Mouse (Mus musculus): ENCODE measurements around the gene Snx15.
"Not testable (repeated sequence)": the region's sequence is repeated elsewhere in the genome, so short reads cannot be mapped to it uniquely, and the experiment has no call there.

Snx15 gene

GRCm38 (mm10) chr19:6127760-6128341 lies at the start of gene Snx15:
Snx15 (minus strand) TSS chr19:6128304.
- DNase-seq (ENCODE audit: low spot score): peak; percentile 96

GRCm38 (mm10) chr19:6174771-6175170 lies 46.7 kb upstream of the Snx15 start:
- DNase-seq (ENCODE audit: low spot score): no peak

GRCm38 (mm10) chr19:6171215-6171614 lies 43.1 kb upstream of the Snx15 start:
- DNase-seq (ENCODE audit: low spot score): no peak

GRCm38 (mm10) chr19:6166750-6167149 lies 38.6 kb upstream of the Snx15 start:
- no peak for DNase-seq (ENCODE audit: low spot score)

DNA sequence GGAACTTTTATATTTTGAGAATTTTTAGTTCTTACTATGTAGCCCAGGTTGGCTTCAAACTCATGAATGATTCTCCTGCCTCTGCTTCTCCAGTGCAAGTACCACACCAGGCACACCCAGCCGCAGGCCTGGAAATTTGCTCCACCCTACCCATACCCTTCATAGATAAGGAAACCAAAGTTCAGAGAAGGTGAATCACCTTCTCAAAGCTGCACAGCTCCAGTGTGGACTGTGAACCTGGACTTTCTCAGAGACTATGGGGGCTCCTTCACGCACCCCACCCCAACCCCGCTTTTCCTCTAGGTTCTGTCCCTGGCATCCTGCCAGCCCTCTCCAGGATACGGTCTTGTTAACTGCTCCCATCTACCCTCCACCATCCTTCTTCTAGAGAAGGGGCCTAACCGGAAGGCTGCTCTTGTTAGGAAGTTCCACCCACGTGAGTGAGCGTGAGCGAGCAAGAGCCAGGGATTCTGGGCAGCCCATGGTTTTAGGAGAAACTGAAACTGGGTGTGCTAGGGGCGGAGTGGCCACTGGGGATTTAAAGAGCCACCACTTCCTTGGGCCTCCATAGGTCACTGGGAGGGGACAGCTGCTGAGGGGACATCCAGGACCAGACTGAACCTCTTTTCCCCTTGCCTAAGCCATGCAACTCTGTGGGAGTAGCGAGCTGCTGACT lies 35.9 kb upstream of the Snx15 start:
- no peak for DNase-seq (ENCODE audit: low spot score)

DNA sequence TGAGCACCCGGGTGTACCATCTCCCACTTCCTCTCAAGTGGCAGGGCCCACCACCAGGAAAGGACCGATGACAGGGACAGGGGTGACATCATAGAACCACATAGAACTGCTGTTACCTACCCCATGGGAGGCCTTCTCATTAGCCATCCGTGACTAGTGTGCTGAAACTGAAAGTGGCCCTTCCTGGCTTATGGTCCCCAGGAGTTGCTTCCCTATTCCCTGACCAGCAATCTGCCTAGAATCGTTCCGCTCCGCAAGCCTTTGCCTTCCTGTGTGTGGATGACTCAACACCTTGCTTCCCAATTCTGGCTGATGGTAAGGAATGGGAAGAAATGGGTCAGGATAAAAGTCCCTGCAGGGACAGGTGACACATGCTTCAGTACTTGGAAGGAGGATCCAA lies 29.1 kb upstream of the Snx15 start:
- DNase-seq (ENCODE audit: low spot score): no peak

DNA sequence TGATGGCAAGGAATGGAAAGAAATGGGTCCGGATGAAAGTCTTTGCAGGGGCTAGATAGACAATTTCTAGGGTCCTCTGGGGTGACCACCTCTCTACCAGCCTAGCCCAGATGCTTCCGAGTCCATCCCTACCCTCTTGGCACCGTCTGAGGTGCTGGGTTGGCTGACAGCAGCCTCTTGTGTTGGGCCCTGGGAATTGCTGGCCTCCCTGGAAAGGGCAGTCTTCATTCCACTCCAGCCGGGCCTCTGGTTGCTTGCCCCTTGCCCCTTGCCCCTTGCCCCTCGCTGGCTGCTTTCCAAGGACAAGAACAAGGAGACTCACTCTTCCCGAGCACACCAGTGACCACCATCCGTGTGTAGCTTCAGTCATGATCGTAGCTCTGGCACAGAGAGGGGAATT lies 28.3 kb upstream of the Snx15 start:
- DNase-seq (ENCODE audit: low spot score): no peak

DNA sequence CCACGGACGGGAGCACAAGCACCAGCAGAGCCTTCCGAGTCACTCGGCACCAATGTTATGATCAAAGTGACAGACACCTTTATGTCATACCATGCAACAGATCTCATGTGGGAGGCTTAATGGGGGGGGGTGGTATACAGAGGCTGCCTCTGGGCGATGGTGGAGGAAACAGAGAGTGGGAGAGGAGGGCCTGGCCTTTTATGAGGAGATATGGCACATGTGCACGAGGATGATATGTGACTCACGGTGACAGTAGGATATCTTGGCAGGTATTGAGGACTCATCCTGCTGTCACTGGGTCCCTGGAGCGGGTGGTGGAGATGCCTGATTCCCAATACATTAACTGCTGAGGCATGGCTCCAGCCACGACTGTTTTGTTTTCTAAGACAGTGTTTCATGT lies 27.1 kb upstream of the Snx15 start:
- no peak for DNase-seq (ENCODE audit: low spot score)

DNA sequence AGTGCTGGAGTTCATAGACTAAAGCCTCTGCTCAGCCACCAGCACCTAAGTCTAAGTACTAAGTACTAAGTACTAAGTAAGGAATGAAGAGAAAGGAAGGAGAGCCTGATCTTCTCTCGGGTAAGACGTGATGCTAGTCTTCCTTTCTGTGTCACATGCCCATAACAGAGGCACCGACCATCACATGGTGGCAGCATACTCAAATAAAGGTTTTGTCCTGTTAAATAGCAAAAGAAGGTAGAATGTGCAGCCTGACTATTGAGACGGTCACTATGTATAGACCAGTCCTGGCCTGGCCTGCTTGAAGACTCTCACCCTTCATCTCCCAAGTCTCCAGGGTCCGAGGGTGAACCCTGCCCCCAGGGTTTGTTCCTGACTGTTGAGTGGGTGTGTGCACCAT lies 16.7 kb upstream of the Snx15 start:
- DNase-seq (ENCODE audit: low spot score): no peak

DNA sequence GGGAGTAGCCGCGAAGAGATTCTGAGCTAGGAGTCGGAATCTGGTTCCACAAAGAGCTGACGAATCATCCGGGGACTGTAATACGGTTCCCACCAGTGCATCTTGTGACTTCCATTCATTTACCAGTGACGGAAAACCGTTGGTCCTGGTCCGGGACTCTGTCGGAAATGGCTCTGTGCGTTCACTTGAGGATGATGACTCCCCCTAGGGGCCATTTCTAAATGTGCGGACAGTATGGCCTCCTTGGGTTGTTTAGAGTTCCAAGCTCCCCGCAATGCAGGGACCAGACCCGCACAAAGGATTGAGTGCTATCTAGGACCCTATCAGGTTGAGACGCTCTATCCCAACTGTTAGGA lies 13.3 kb upstream of the Snx15 start, which contains the start of gene Arl2:
TSS of gene Arl2 (minus strand) at position 155 of the 356 bp plus-strand sequence.
- peak; percentile 90 for DNase-seq (ENCODE audit: low spot score)

DNA sequence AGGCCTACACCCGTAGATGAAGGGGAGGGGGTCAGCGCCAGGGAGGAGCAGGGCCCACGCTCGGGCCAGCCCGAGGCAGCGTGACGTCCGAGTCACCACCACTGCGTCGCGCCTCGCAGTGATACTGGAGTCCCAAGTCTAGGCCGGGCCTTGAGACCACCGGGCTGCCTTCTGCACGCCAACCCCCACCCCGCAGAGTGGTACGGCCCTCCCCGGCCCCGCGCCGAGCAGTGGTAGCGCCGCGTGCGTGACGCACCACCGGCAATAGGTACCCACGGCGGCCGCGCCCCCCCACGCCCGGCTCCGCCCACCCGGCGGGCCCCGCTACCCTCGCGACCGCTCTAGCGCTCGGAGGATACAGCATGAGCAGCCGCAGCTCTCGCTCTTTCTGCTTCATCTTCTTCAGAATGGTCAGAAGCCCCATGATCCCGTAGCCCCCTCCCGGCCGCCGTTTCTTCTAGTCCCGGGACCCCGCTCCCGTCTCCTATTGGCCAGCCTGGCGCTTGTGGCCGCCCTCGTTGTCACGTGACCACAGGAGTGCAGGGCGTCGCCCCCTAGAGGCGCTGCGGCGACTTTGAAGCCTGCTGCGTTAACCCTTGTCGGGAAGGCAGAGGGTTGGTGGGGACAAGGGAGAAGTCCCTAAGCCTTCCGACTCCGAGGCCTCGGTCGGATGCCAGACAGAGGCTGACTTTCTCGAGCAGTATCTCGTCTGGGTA lies 12.7 kb upstream of the Snx15 start, which contains the start of gene Batf2:
TSS of gene Batf2 (plus strand) at position 306 of the 716 bp plus-strand sequence.
- DNase-seq (ENCODE audit: low spot score): peak; percentile 91

DNA sequence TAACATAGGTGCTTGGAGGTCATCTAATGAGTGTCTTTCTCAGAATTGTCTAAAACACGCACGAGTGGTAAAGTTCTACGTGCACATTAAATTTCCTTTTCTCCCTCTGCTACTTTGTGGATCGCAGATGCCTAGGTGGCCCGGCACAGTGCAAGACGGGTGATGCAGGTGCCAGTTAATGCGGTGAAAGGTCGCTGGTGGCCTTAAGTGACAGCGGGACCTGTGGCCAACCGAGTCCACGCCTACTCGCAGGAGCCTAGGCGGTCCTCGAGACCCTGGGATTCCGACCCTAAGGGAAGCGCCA lies 12.2 kb upstream of the Snx15 start:
- no peak for DNase-seq (ENCODE audit: low spot score)

- DNase-seq (ENCODE audit: low spot score): no peak
Observed at GRCm38 (mm10) chr19:6139701-6140100, 11.6 kb upstream of the Snx15 start.

- no peak for DNase-seq (ENCODE audit: low spot score)
Observed at GRCm38 (mm10) chr19:6136397-6136796, 8.3 kb upstream of the Snx15 start.

- DNase-seq (ENCODE audit: low spot score): not testable (repeated sequence)
Observed at GRCm38 (mm10) chr19:6133197-6133596, 5.1 kb upstream of the Snx15 start.

DNA sequence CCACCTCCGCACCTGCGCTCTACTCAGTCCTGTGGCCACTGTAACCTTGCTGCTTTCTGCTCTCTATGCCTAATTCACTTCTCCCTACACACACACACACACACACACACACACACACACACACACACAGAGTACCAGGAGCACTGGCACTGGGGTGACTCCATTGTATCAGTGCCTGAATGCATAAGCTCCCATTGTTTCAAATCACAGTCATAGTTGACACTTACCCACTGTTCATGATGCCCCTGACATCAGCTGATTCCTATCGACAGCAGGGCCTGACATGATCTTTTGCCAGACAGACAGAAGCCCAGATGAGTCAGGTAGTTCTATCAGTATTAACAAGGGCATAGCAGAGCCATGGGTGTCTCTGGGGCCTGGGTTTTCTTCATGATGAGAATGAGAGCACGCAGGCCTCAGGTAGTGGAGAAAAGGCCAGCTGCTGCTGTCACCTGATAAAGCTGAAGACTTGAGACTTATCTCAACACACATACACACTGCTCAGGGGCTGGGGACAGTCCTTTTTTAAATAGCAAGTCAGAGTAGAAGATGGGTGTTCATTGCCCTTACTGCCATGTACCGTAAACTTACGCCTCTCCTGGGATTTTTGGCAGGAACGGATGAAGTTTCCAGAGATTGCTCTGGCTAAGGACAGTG lies 4.2 kb upstream of the Snx15 start:
- peak; percentile 82 for DNase-seq (ENCODE audit: low spot score)

GRCm38 (mm10) chr19:6130414-6131128 lies 2.5 kb upstream of the Snx15 start:
- not testable (repeated sequence) for DNase-seq (ENCODE audit: low spot score)

GRCm38 (mm10) chr19:6126789-6127580 lies 1.1 kb downstream of the Snx15 start:
- no peak for DNase-seq (ENCODE audit: low spot score)

DNA sequence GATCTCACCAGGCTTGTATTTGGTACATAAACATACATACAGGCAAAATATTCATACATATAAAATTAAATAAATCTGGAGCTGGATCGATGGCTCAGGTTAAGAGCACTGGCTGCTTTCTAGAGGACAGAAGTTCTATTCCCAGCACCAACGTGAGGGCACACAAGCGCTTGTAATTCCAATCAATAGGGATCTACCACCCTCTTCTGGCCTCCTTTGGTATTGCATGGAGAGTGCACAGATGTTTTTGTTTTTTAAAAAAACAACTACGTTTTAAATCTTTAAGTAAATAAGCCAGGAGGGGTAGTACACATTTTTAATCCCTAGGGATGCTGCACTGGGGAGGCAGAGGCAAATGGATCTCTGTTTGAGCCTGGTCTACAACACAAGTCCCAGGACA lies 1.8 kb downstream of the Snx15 start:
- peak; percentile 77 for DNase-seq (ENCODE audit: low spot score)

GRCm38 (mm10) chr19:6124898-6125297 lies 3.2 kb downstream of the Snx15 start:
- no peak for DNase-seq (ENCODE audit: low spot score)

DNA sequence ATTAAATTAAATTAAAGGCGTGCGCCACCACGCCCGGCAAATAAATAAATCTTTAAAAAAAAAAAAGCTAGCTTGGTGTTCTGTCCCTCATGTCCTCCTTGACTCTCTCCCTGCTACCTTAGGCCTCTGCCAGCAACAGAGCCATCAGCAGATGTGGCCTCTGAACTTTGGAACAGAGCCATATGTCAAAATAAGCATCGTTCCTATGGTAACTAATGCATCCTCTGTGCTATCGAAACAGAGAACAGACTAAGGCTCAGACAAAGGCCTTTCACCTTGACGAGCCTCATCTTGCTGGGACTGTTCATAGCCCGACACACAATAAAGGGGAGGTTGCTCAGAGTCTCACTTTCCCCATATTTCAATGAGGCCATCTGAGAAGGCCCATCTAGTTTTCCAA lies 4.8 kb downstream of the Snx15 start:
- no peak for DNase-seq (ENCODE audit: low spot score)

All from c-Kit-positive CD71-positive TER-119-positive erythroid progenitor cells, embryonic 14.5 days (primary cell).